Mouse (Mus musculus): Measurements from ENCODE around the gene Cmah.

Cmah gene

DNA sequence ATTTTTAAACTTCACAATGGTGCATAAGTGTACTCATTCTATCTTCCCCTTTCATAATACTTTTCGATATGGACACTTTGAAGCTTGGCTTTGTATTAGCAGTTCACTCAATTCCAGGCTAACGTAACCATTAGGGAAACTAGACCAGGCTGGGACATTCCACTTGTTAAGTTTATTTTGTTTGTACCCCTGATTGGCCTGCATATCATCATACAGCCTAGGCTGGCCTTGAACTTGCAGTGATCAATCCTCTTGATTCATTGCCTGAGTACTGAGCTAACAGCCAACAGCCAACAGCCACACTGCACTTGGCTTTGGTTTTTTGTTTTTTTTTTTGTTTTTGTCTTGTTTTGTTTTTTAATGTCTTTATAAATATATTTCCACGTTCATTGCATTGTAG lies 157.6 kb downstream of the Cmah start:
- peak; percentile 22 for DNase-seq (ENCODE audit: low read depth)

- peak; percentile 64 for DNase-seq (ENCODE audit: low read depth)
Measured at GRCm38 (mm10) chr13:24485964-24486363, 158.8 kb downstream of the Cmah start.

DNA sequence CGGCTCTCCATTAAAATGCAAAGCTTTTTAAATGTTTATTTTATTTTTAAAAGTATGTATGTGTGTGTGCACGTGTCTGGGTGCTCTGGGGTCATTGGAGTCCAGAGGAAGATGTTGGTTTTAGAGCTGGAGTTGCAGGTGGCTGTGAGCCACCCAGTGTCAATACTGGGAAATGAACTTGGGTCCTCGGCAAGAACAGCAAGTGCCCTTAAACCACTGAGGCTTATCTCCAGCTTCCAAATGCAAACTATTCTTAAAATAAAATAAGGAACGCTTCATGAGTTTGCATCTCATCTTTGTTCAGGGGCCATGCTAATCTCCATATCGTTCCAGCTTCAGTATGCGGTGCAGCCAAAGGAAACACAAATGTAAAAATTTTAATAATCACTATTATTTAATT lies 159.2 kb downstream of the Cmah start:
- DNase-seq (ENCODE audit: low read depth) = no peak

- peak; percentile 96 for DNase-seq (ENCODE audit: low read depth)
Measured at GRCm38 (mm10) chr13:24487061-24487460, 159.9 kb downstream of the Cmah start.

GRCm38 (mm10) chr13:24487546-24487945 lies 160.3 kb downstream of the Cmah start:
- DNase-seq (ENCODE audit: low read depth) = peak; percentile 92

DNA sequence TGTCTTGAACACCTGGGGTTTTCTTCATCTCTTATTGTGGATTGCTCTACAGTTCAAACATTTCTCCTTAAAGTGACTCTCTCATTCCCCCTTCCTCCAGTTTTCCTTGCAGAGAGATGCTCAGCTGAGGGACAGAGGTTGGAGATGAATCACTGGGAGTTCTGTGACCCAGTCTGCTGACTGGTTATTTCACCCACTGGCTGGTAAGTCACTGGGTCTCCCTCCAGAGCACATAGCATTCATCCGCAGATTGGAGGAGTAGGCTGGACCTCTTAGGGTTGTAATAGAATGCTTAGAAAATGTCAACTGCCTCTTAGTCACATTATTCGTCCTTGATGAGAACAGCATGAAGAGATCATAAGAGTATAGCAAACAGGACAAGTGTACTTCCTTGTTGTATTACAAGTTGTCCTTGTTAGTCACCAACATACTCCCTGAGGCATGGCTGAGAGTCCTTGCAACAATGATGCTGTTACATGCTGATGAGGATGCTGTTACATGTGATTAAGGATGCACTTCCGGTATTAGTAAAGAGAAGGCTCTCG lies 161.4 kb downstream of the Cmah start:
- no peak for DNase-seq (ENCODE audit: low read depth)

DNA sequence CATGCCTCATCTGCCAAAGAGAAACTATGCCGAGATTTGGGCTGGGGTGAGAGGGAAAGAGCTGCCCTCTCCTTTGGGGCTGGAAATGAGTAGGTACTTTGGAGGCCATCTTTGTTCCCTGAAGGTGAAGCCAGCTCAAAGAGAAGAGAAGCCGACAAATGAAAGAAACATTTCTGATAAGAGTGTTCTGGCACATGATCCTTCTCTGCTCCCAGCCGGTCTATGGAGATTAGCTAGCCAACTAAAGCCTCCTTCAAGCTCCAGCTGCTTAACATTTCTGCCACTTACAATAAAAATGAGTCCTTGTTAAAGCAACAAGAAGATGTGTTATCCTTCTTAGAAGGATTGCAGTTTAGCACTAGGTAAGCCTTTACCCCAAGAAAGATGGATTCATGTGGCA lies 162.3 kb downstream of the Cmah start:
- DNase-seq (ENCODE audit: low read depth) = no peak

DNA sequence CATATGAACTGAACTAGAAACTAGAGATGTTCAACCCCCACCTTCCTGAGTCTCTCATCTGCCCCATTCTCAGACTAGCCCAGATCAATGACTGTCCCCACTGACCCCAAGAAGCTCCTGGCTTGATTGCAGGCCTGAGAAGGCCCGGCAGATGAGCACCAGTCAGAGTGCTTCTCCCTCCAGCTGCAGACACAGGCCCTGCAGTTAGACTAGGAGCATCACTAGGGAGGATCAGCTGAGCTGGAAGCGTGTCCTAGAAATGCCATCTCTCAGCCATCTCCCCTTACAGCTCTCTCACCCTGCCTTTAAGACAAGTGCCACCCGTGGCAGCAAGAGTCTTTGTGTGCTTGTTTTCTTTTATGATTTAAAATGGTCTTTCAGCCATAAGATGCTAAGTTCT lies 162.8 kb downstream of the Cmah start:
- no peak for DNase-seq (ENCODE audit: low read depth)

- DNase-seq (ENCODE audit: low read depth) = no peak
Measured at GRCm38 (mm10) chr13:24491101-24491500, 163.9 kb downstream of the Cmah start.

DNA sequence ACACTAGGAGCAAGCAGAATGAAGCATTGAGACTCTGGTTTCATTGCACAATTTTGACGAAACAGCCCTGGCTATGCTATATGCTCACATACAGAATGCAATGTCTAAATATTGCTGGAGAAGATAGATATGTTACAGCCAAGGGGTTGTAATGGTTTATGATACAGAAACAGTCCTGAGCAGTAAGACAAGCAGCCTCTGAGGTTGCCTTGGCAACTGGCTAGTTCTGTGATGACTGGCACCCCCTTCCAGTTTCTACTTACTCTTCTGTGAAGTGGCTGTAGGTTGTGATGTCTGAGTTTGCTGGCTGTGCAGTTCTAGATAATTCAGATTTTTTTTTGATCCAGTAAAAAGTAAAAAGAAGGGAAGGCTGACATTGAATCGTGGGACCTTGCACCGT lies 166.6 kb downstream of the Cmah start:
- DNase-seq (ENCODE audit: low read depth) = peak; percentile 78

DNA sequence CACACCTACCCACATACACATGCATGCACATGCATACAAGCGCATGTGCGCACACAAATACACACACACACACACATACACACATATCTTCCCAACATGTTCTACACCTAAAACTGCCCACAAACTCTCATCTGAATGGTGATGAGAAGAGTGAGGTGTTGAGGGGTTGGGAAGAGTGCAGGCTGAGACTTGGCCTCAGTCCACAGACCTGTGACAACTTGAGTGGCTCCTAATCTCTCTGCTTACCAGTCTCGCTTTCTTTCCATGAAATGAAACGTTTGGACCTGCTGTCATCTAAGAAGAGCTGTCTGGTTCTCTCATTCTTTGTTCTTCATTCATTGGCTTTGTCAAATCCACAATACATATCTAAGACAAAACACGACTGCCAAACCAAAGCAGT lies 169.1 kb downstream of the Cmah start:
- no peak for DNase-seq (ENCODE audit: low read depth)

DNA sequence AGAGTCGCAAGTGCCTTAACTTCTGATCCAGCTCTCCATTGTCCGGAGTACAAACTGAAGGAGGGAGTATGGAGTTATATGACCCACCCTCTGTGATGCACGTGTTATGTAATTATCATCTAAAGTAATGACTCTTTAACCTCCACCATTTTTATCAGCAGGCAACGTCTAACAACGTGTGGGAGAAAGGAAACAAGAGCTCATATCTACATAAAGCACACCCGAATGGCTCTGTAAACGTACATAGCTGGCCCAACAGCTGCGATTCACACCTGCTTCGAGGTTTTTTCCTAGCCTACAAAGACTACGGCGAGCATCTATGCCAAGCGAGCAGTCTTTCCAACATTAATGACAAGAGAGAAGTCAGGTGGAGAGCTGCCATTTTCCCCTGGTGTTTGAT lies 169.8 kb downstream of the Cmah start:
- no peak for DNase-seq (ENCODE audit: low read depth)

GRCm38 (mm10) chr13:24498342-24498741 lies 171.1 kb downstream of the Cmah start:
- DNase-seq (ENCODE audit: low read depth) = no peak

DNA sequence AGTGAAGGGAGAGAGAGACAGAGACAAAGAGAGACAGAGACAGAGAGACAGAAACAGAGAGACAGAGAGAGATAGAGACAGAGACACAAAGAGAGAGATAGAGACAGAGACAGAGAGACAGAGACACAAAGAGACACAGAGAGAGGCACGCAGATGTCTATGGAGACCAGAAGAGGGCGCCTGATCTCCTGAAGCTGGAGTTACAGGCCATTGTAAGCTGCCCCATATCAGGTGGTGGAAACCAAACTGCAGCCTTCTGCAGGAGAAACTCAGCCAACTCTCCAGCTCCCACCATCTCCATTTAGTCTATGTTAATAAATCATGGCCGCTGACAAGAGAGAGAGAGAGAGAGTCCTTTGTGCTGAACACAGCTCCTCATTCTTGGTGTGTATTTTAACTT lies 172.3 kb downstream of the Cmah start:
- DNase-seq (ENCODE audit: low read depth) = peak; percentile 86

DNA sequence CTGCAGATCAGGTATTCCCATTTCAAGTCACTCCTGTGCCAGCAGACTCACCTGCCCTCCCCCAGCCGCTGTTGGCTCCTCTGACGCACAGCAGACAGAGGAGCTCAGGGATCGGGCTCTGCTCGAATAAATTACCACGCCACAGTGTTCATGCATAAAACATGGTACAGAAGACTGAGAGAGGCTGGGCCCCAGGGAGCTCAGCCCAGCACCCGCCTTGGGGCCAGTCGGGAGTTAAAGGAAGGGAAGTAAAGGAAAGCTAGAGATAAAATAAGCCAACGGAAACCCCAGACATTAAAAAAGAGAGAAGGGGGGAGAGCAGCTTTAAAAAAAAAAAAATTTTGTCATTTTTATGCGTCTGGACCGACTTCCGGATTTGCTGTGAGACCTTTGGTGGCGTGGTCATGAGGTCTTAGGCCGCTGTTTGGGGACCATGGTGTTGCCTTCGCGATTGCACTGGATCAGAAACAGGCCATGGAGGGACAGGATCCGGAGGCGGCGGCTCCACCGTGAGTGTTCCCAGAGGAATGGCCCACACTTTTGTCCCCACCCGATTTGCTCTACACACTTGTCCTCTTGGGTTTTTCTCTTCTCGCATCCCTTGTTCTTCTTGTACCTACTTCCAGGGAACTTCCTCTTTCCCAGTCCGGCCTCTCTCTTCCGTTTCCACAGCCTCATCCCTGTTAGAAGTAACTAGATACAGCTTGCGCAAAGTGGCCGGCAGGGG lies 174.1 kb downstream of the Cmah start:
- DNase-seq (ENCODE audit: low read depth) = peak; percentile 72

DNA sequence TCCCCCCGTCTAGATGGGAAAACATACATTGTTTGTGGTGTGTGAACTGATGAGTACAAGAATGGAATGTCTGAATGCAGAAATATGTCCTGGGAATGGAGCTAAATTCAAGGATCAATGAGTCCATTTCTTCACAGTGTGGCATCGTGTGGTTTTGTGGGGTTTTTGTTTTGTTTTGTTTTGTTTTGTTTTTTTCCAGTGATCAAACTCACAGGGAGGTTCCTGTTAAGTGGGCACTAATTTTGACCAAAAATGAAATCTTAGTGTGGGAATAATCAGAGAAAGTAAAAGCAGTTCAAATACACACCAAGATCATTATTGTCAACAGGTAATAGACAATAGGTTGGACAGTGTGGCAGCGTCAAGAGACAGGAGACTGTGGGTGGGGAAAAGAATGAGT lies 174.7 kb downstream of the Cmah start:
- peak; percentile 66 for DNase-seq (ENCODE audit: low read depth)

- DNase-seq (ENCODE audit: low read depth) = no peak
Measured at GRCm38 (mm10) chr13:24505812-24506211, 178.6 kb downstream of the Cmah start.

GRCm38 (mm10) chr13:24507156-24507555 lies 180.0 kb downstream of the Cmah start:
- DNase-seq (ENCODE audit: low read depth) = no peak

DNA sequence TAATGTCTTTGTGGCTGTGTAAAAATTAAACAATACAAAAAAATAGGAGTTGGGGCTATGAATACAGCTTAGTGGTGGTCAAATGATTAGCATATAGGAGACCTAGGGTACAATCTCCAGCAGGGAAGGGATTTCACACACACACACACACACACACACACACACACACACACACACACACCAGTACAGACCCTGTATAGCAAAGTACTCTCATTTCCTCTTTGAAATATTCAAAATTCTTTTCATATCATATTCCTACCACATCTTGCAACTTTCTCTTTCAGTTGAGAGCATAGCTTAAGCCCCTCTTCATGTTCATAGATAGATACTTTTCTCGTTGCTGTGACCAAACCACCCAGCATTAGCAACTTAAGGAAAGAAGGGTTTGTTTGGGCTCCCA lies 181.7 kb downstream of the Cmah start:
- DNase-seq (ENCODE audit: low read depth) = no peak

DNA sequence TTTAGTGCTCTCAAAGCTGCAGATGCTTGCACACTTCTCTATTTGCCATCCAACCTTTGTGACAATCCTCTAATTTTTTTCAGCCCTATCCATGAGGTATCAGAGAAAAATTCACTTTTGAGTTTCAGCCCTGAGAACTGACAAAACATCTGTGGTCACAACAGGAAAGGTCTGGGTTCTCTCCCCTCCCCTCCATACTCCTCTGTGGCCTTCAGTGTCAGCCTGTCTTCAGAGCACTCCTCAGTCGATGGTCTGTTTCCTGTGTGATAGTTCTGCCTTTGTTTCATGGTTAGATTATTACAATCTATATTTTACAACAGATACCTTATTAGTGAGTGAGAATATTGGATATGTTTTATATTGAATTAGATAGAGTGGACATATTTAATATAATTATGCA lies 184.2 kb downstream of the Cmah start:
- no peak for DNase-seq (ENCODE audit: low read depth)

- no peak for DNase-seq (ENCODE audit: low read depth)
Measured at GRCm38 (mm10) chr13:24511932-24512520, 184.8 kb downstream of the Cmah start.

- no peak for DNase-seq (ENCODE audit: low read depth)
Measured at GRCm38 (mm10) chr13:24513717-24514116, 186.5 kb downstream of the Cmah start.

- DNase-seq (ENCODE audit: low read depth) = peak; percentile 79
Measured at GRCm38 (mm10) chr13:24515101-24515675, 188.0 kb downstream of the Cmah start.
